Mouse (Mus musculus): ENCODE measurements around the gene Def8.

DNA sequence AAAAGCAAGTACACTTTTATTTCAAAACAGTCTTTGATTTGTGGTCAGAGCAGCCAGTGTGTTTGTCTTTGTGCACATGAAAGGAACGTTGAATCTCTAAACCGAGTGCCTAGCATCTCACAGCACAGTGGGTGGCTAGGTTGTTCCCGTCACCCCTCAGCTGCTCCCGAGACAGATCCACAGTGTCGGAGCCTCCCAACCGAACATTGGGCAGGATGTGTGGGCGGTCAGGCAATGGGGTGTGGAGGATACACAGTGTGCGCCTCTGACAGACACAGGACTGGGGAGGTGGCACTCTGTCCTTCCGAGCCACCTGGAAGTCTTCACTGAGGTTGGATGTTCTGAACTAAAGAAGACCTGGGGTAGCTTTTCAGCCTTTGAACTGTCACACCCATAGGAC is 82.4 kb downstream of the Def8 start:
- TF ChIP-seq CTCF (IDR thresholded peaks at IDR 0.05; ENCODE audit: low read depth) (no peak), EP300 (IDR thresholded peaks at IDR 0.05; ENCODE audit: low read depth) (no peak)
